Mouse (Mus musculus): ENCODE data around the gene Gtf3a.

- TF ChIP-seq CTCF (IDR thresholded peaks at IDR 0.05), result no peak
- no peak; the same call in 1 of the 2 replicates for TF ChIP-seq POLR2A (IDR thresholded peaks at IDR 0.05; ENCODE audit: insufficient read depth, low read depth, low read length)
- TF ChIP-seq EP300 (IDR thresholded peaks at IDR 0.05; ENCODE audit: insufficient read depth, low read depth, low read length), result no peak
Observed at GRCm38 (mm10) chr5:146948041-146948507, 383 bp upstream of the Gtf3a start.

Measured in heart, adult 2 months (tissue).